Mouse (Mus musculus) testis, adult 2 months (tissue): ENCODE data around the gene Wdr82. TPM values are rescaled to one million over a fixed set of nuclear protein-coding genes. Genes with fewer than 3 reads are reported as not detected.

Experiments used
- H3K27ac ChIP-seq: fragments of 200-500 bp; 2 replicates; pipeline ENCODE4 v1.5.1; 2012; ENCODE audit warnings: low read depth, low read length; ENCODE audit not compliant: control insufficient read depth, insufficient read depth
- H3K27me3 ChIP-seq: fragments of 200-500 bp; 2 replicates; pipeline ENCODE4 v1.6.1; 2012; ENCODE audit warnings: mild to moderate bottlenecking, low read length, moderate library complexity; ENCODE audit not compliant: control insufficient read depth, insufficient read depth
- H3K36me3 ChIP-seq: fragments of 200-500 bp; 2 replicates; pipeline ENCODE4 v1.6.1; 2012; ENCODE audit warnings: mild to moderate bottlenecking, low read length; ENCODE audit not compliant: control insufficient read depth, insufficient read depth
- H3K4me1 ChIP-seq: fragments of 200-500 bp; 2 replicates; pipeline ENCODE4 v1.6.1; 2012; ENCODE audit warnings: low read length; ENCODE audit not compliant: control insufficient read depth, insufficient read depth
- H3K4me3 ChIP-seq: fragments of 200-500 bp; 2 replicates; pipeline ENCODE4 v1.5.1; 2012; ENCODE audit warnings: low read depth, mild to moderate bottlenecking, low read length, moderate library complexity, mixed read lengths; ENCODE audit not compliant: control insufficient read depth
- CTCF ChIP-seq: fragments of 200-500 bp; IDR thresholded peaks from 2 replicates; pipeline ENCODE4 v1.5.1; 2012; ENCODE audit warnings: low read depth, mild to moderate bottlenecking, inconsistent platforms, low read length, moderate library complexity; ENCODE audit not compliant: control insufficient read depth, insufficient read depth, insufficient replicate concordance
- POLR2A ChIP-seq: fragments of 200-500 bp; IDR thresholded peaks from 2 replicates; pipeline ENCODE4 v1.6.1; 2012; ENCODE audit warnings: low read depth, mild to moderate bottlenecking, inconsistent platforms, low read length, moderate library complexity; ENCODE audit not compliant: control insufficient read depth
- polyA plus RNA-seq: library from polyadenylated mRNA; depleted of rRNA; stranded (reverse); fragments of >200 nt; gene quantifications from 2 replicates; pipeline ENCODE4 v1.2.3, GENCODE M21; 2012

Wdr82 gene
- polyA plus RNA-seq, 1 experiment = 25.2 TPM

- no peaks in the 10 kb centered on the region for H3K27me3 ChIP-seq
- H3K4me1 ChIP-seq = peaks cover 4% of the 10 kb centered on the region
- TF ChIP-seq CTCF (no peak), POLR2A (no peak)
These were observed 46.2 kb downstream of the Wdr82 start for GRCm38 (mm10) chr9:106216971-106217370.

GRCm38 (mm10) chr9:106220894-106221523, 50.3 kb downstream of the Wdr82 start:
- no peak overlapping the region for H3K27ac ChIP-seq
- peaks cover 7% of the 10 kb centered on the region for H3K4me1 ChIP-seq
- TF ChIP-seq CTCF (no peak), POLR2A (no peak)

More at GRCm38 (mm10) chr9:106216971-106217370, 46.2 kb downstream of the Wdr82 start:
- no peak overlapping the region for H3K4me3 ChIP-seq
- H3K27ac ChIP-seq = no peak overlapping the region
- no peaks in the 10 kb centered on the region for H3K36me3 ChIP-seq

GRCm38 (mm10) chr9:106222261-106222851, 51.6 kb downstream of the Wdr82 start, which contains the start of gene Tlr9:
Gene Tlr9 (plus strand): TSS chr9:106222598.
- H3K27ac ChIP-seq = no peak within 1 kb of the TSS; the same call in 1 of the 2 replicates
- peaks cover 7% of the 10 kb centered on the region for H3K4me1 ChIP-seq
- TF ChIP-seq CTCF = no peak
- TF ChIP-seq POLR2A = no peak
- H3K4me3 ChIP-seq = no peak within 1 kb of the TSS
- no peaks in the 10 kb centered on the region for H3K27me3 ChIP-seq
- no peaks in the 10 kb centered on the region for H3K36me3 ChIP-seq

More at GRCm38 (mm10) chr9:106220894-106221523, 50.3 kb downstream of the Wdr82 start:
- H3K27me3 ChIP-seq = no peaks in the 10 kb centered on the region
- H3K36me3 ChIP-seq = no peaks in the 10 kb centered on the region
- H3K4me3 ChIP-seq = no peak overlapping the region

- H3K4me1 ChIP-seq = peaks cover 7% of the 10 kb centered on the region
- no peaks in the 10 kb centered on the region for H3K27me3 ChIP-seq
- H3K27ac ChIP-seq = no peak overlapping the region; the same call in 1 of the 2 replicates
- TF ChIP-seq POLR2A = no peak
- no peak for TF ChIP-seq CTCF
- H3K36me3 ChIP-seq = no peaks in the 10 kb centered on the region
- H3K4me3 ChIP-seq = no peak overlapping the region
These were observed 52.3 kb downstream of the Wdr82 start for GRCm38 (mm10) chr9:106222994-106223393.

- TF ChIP-seq POLR2A (no peak), CTCF (no peak)
- Histone ChIP-seq H3K4me1 (peaks cover 7% of the 10 kb centered on the region), H3K27me3 (no peaks in the 10 kb centered on the region), H3K4me3 (peak overlapping the region; percentile 41), H3K27ac (no peak overlapping the region), H3K36me3 (no peaks in the 10 kb centered on the region)
These were observed 54.9 kb downstream of the Wdr82 start for GRCm38 (mm10) chr9:106225469-106226150.

- H3K36me3 ChIP-seq = no peaks in the 10 kb centered on the region
- H3K27ac ChIP-seq = no peak overlapping the region
- H3K4me1 ChIP-seq = peaks cover 7% of the 10 kb centered on the region
- H3K27me3 ChIP-seq = no peaks in the 10 kb centered on the region
- H3K4me3 ChIP-seq = peak overlapping the region; percentile 41
- TF ChIP-seq CTCF = no peak
- no peak for TF ChIP-seq POLR2A
These were observed 55.5 kb downstream of the Wdr82 start for GRCm38 (mm10) chr9:106226151-106226682.
